Comparison of ENCODE assay signal across 9 mouse cellular contexts in the genomic region with DNA sequence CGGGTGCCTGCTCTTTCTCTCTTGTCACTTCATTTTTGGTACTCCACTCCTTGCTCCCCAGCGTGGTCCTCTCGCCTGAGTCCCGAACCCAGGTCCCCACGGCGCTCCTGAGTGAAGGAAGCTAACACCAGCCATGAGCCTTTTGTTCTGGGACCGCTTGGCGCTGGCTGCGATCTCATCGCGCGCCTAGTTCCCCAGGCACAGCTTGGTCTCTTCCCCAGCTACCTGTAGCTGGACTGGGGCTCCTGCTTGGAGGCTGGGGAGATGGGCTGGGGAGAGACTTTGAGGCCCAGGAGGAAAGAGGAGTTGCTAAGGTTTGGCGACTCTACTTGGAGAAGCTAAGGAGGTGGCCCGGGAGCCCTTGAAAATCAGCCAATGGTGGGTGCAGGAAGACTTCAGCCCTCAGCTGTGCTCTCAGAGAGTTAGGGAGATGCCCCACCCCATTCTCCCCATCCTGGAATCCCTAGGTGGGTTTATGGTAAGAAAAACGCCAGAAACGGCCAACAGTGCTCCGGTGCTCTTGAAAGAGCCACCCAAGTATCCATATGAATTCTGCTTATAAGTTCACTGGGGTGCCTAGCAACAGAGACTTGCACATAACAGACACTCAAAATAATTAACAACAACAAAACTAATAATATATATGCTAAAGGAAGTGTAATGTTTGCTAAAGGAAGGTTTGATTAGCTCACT. TPM values are rescaled to one million over a fixed set of nuclear protein-coding genes. Genes with fewer than 3 reads are reported as not detected.
DNase-seq lines count a peak whose midpoint lies in the region; ATAC-seq and TF ChIP-seq lines count a peak whose summit lies in the region.
"Had no signal": no experiment of that assay in that cellular context is flagged by ENCODE, and none has a peak within 500 bp of the region (broad histone marks: within the 10 kb centered on the region; RNA-seq: fewer than 3 reads in every experiment).

No protein-coding gene starts in this region.

- H3K27me3 ChIP-seq in hindbrain, embryonic 10.5 days (ENCODE audit: insufficient read depth, poor library complexity, severe bottlenecking): peaks cover 68% of the 10 kb centered on the region

- 8% methylated on average over 17 of the region's 17 CpGs for WGBS in hindbrain, embryonic 10.5 days

- H3K9me3 ChIP-seq in hindbrain, embryonic 10.5 days: no peaks in the 10 kb centered on the region

- peak; percentile 14; the same call in 1 of the 2 replicates for ATAC-seq in megakaryocyte progenitor cell, adult 5-6 weeks (replicated peaks; ENCODE audit: poor library complexity)

- H3K4me3 ChIP-seq in gastrocnemius, adult 2 months: peak overlapping the region; percentile 71
- peak overlapping the region; percentile 74 for H3K4me3 ChIP-seq in hindbrain, embryonic 10.5 days
- H3K4me3 ChIP-seq: myocyte had no signal

- no peak overlapping the region for H3K27ac ChIP-seq in gastrocnemius, adult 2 months
- peak overlapping the region; percentile 93 for H3K27ac ChIP-seq in hindbrain, embryonic 10.5 days

- no peak for DNase-seq in gastrocnemius, adult 2 months
- no peak for DNase-seq in gastrocnemius, postnatal 4 days (ENCODE audit: low spot score in 2 of 2)
- peak; percentile 28 for DNase-seq in ES-CJ7 (ENCODE audit: low read depth, low spot score)
- DNase-seq in hindbrain, embryonic 10.5 days (ENCODE audit: low spot score): no peak
- no peak for DNase-seq in urinary bladder, postnatal 10 days (ENCODE audit: low spot score)
- no peak for DNase-seq in ovary, postnatal 10 days (ENCODE audit: low spot score)
- DNase-seq in heart, postnatal 36 days: no peak

- H3K4me1 ChIP-seq in hindbrain, embryonic 10.5 days (replicated peaks): peaks cover 65% of the 10 kb centered on the region

- intact Hi-C loops in gastrocnemius, adult 2 months (cut with DNase I): no loop called here
- intact Hi-C loops in heart, postnatal 36 days (cut with DNase I): no loop called here

- peaks cover 9% of the 10 kb centered on the region; the same call in 1 of the 2 replicates for H3K36me3 ChIP-seq in hindbrain, embryonic 10.5 days

- TF ChIP-seq CTCF in gastrocnemius, adult 2 months (IDR thresholded peaks at IDR 0.05): no peak

RNA-seq across cellular contexts. Expression of a gene that starts 2.8 kb away (rescaled TPM):
- total RNA-seq in gastrocnemius, adult 2 months (2021): not detected
- under 1 TPM; 0.18 to 0.25 TPM for total RNA-seq in gastrocnemius, postnatal 4 days (2021)
- polyA plus RNA-seq in hindbrain, embryonic 10.5 days (2016; fragmentation: Nextera tagmentation; extraction: Ambion mirVana): 21.5 and 36.1 TPM in 2 replicates
- not detected in 2 replicates for total RNA-seq in megakaryocyte progenitor cell, adult 5-6 weeks (2015)
- total RNA-seq in megakaryocyte progenitor cell, adult 5-6 weeks (2017): not detected in 2 replicates
- under 1 TPM in 1 of 2 experiments, not detected in 1; 0.22 TPM for total RNA-seq in heart, postnatal 36 days (2021)
- polyA plus RNA-seq: myocyte had no signal

RNA-seq across cellular contexts. Expression of a gene that starts 52.6 kb away (rescaled TPM):
- total RNA-seq in gastrocnemius, adult 2 months (2021): 1 to 10 TPM; 3.0 to 3.3 TPM
- 1 to 10 TPM; 6.0 to 7.0 TPM for total RNA-seq in gastrocnemius, postnatal 4 days (2021)
- 20.2 and 22.5 TPM in 2 replicates for polyA plus RNA-seq in hindbrain, embryonic 10.5 days (2016; fragmentation: Nextera tagmentation; extraction: Ambion mirVana)
- 7.0 and 9.5 TPM in 2 replicates for total RNA-seq in megakaryocyte progenitor cell, adult 5-6 weeks (2015)
- total RNA-seq in megakaryocyte progenitor cell, adult 5-6 weeks (2017): 5.7 and 6.6 TPM in 2 replicates
- 1 to 10 TPM; 5.8 to 6.3 TPM for total RNA-seq in heart, postnatal 36 days (2021)
